Mouse (Mus musculus): ENCODE data around the gene Csrnp1. TPM values are rescaled to one million over a fixed set of nuclear protein-coding genes. Genes with fewer than 3 reads are reported as not detected.

The Csrnp1 gene
- polyA plus RNA-seq, 1 experiment from 2014 or later, result 9.4 TPM

DNA sequence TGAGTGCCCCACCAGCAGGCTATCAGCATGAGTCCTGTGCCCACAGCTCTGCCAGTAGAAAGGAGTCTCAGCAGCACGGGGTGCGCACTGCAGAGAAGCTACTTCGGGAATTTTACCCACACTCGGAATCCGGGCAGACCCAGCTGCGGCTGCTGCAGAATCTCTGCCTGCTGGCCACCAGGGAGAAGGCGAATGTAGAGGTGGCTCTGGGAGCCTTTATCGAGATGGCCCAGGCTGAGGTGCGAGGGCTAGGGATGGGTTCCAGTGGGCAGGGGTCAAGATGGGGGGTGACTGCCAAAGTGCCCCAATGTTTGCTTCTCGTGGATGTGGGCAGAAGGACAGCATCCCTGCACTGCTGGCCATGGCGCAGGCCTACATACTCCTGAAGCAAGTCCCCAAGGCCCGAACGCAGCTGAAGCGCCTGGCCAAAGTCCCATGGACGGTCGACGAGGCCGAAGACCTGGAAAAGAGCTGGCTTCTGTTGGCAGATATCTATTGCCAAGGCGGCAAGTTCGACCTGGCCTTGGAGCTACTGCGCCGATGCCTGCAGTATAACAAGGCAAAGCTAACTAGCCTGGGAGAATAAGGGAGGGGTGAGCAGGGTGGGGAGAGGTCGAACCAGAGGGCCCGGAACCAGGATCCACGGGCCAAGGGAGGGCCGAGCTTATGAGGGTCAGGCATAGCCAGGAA, 18.1 kb downstream of the Csrnp1 start:
- H3K36me3 ChIP-seq (ENCODE audit: control insufficient read depth, insufficient read depth), result no peaks in the 10 kb centered on the region
- H3K27me3 ChIP-seq (ENCODE audit: control insufficient read depth, insufficient read depth, low read length), result no peaks in the 10 kb centered on the region
- H3K9ac ChIP-seq (ENCODE audit: low read length), result no peak overlapping the region
- H3K4me3 ChIP-seq (ENCODE audit: low read length), result no peak overlapping the region
- H3K27ac ChIP-seq (ENCODE audit: low read length), result no peak overlapping the region
- peaks cover 31% of the 10 kb centered on the region for H3K4me1 ChIP-seq (ENCODE audit: control insufficient read depth, insufficient read depth, low read length)
- 88% methylated on average over 26 of the region's 26 CpGs for WGBS
- no peak overlapping the region for H3K4me2 ChIP-seq (ENCODE audit: low read depth, low read length)
- ATAC-seq (replicated peaks; ENCODE audit: extremely low read depth, insufficient read depth, low FRiP score), result no peak
- H3K9me3 ChIP-seq (replicated peaks; ENCODE audit: control insufficient read depth, low read length), result no peaks in the 10 kb centered on the region

DNA sequence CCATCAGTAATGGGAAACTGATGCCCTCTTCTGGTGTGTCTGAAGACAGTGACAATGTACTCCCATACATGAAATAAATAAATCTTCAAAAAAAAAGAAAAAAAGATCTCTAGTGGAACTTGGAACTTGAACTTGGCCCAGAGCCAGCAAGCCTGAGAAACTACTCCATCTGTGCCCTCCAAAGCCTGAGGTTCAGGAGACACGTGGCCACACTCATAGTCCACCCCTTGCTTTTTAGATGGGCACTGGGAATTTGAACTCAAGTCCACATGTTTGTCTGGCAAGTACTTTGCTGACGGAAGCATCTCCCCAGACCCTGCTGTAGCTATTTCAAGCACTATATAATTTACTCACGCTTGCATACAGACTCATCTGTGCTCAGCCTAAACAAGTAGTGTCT, 19.3 kb downstream of the Csrnp1 start:
- H3K27me3 ChIP-seq (ENCODE audit: control insufficient read depth, insufficient read depth, low read length), result no peaks in the 10 kb centered on the region
- peaks cover 21% of the 10 kb centered on the region for H3K4me1 ChIP-seq (ENCODE audit: control insufficient read depth, insufficient read depth, low read length)
- no peaks in the 10 kb centered on the region for H3K36me3 ChIP-seq (ENCODE audit: control insufficient read depth, insufficient read depth)
- H3K27ac ChIP-seq (ENCODE audit: low read length), result no peak overlapping the region
- no peak overlapping the region for H3K4me2 ChIP-seq (ENCODE audit: low read depth, low read length)
- 58% methylated on average over 3 of the region's 3 CpGs for WGBS
- H3K9me3 ChIP-seq (replicated peaks; ENCODE audit: control insufficient read depth, low read length), result no peaks in the 10 kb centered on the region
- ATAC-seq (replicated peaks; ENCODE audit: extremely low read depth, insufficient read depth, low FRiP score), result no peak
- no peak overlapping the region for H3K4me3 ChIP-seq (ENCODE audit: low read length)
- no peak overlapping the region for H3K9ac ChIP-seq (ENCODE audit: low read length)

DNA sequence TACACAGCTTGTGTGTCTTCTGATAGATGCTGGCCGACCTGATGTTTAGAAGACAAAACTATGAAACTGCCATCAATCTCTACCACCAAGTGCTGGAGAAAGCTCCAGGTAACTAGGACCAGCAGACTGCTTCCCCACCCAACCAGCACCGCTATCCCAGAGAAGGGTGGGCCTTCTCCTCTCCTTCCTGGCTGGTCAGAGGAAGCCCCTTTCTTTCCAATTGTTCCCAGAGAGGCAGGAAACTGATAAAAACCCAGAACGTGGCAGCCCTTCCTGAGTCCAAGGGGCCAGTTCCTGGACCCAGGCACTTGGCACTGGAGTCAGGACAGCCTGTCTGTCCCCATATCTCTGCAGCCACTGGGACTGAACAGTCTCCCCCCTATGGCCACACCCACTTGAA, 20.3 kb downstream of the Csrnp1 start:
- H3K4me1 ChIP-seq (ENCODE audit: control insufficient read depth, insufficient read depth, low read length), result peaks cover 14% of the 10 kb centered on the region
- H3K4me3 ChIP-seq (ENCODE audit: low read length), result no peak overlapping the region
- peak; percentile 68 for ATAC-seq (replicated peaks; ENCODE audit: extremely low read depth, insufficient read depth, low FRiP score)
- WGBS, result 63% methylated on average over 3 of the region's 3 CpGs
- H3K9ac ChIP-seq (ENCODE audit: low read length), result no peak overlapping the region
- peak overlapping the region; percentile 73 for H3K27ac ChIP-seq (ENCODE audit: low read length)
- H3K9me3 ChIP-seq (replicated peaks; ENCODE audit: control insufficient read depth, low read length), result no peaks in the 10 kb centered on the region
- no peak overlapping the region for H3K4me2 ChIP-seq (ENCODE audit: low read depth, low read length)
- no peaks in the 10 kb centered on the region for H3K27me3 ChIP-seq (ENCODE audit: control insufficient read depth, insufficient read depth, low read length)
- H3K36me3 ChIP-seq (ENCODE audit: control insufficient read depth, insufficient read depth), result no peaks in the 10 kb centered on the region

DNA sequence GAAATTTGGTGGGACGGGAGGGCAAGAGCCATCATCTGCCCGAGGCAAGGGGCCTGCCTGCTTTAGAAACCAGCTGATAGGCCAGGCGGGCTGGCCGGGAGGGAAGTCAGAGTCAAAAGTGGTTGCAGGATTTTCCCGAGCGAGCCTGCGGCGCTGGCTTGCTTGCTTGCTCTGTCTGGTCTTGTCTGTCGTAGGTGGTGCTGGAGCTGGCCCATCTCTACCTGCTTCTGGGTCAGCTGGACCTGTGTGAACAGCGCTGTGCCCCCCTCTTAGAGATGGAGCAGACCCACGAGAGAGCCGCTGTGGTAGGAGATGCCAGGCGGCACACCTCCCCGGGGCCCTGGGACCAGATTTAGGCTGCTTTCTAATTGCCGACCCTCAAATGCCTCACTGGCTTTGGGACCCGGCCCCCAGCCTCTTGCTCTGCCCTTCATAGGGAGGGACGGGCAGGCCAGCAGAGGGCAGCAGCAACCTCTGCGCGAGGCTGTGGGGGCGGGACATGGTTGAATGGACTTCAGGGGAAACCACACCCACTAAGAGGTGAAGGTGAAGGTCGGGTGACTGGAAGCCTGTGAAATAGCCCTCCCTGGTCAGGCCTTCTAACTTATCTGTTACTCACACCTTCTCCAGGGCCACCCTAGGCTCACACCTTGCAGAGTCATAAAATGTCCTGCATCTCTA, 21.3 kb downstream of the Csrnp1 start:
- H3K9ac ChIP-seq (ENCODE audit: low read length), result peak overlapping the region; percentile 67
- H3K4me2 ChIP-seq (ENCODE audit: low read depth, low read length), result peak overlapping the region; percentile 63
- peak overlapping the region; percentile 32; the same call in 1 of the 2 replicates for H3K4me3 ChIP-seq (ENCODE audit: low read length)
- peak overlapping the region; percentile 24 for H3K27ac ChIP-seq (ENCODE audit: low read length)
- H3K36me3 ChIP-seq (ENCODE audit: control insufficient read depth, insufficient read depth), result no peaks in the 10 kb centered on the region
- no peaks in the 10 kb centered on the region for H3K9me3 ChIP-seq (replicated peaks; ENCODE audit: control insufficient read depth, low read length)
- WGBS, result 8% methylated on average over 21 of the region's 21 CpGs
- H3K27me3 ChIP-seq (ENCODE audit: control insufficient read depth, insufficient read depth, low read length), result no peaks in the 10 kb centered on the region
- peaks cover 11% of the 10 kb centered on the region for H3K4me1 ChIP-seq (ENCODE audit: control insufficient read depth, insufficient read depth, low read length)
- peak; percentile 82 for ATAC-seq (replicated peaks; ENCODE audit: extremely low read depth, insufficient read depth, low FRiP score)

DNA sequence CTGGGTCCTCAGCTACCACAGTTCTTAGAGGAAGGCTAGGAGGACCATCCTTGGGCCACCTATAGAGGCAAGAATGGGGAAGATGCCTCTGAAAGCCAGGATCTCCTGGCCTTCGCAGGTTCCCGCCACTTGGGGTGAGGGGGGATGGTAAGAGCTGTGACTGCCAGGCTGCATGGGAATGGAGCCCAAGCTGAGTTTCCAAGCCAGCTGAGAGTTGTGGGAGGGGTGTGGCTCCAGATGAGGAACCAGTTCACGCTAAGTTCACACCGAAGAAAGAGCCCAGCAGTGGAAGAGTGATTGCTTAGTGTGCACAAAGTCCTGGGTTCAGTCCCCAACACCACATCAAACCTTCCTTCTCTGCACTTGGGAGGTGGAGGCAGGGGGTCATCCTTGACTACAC, 22.2 kb downstream of the Csrnp1 start:
- peak overlapping the region; percentile 63 for H3K4me2 ChIP-seq (ENCODE audit: low read depth, low read length)
- no peak overlapping the region for H3K27ac ChIP-seq (ENCODE audit: low read length)
- no peaks in the 10 kb centered on the region for H3K27me3 ChIP-seq (ENCODE audit: control insufficient read depth, insufficient read depth, low read length)
- H3K4me1 ChIP-seq (ENCODE audit: control insufficient read depth, insufficient read depth, low read length), result peaks cover 11% of the 10 kb centered on the region
- WGBS, result 50% methylated on average over 4 of the region's 4 CpGs
- ATAC-seq (replicated peaks; ENCODE audit: extremely low read depth, insufficient read depth, low FRiP score), result no peak
- no peak overlapping the region for H3K4me3 ChIP-seq (ENCODE audit: low read length)
- H3K9ac ChIP-seq (ENCODE audit: low read length), result no peak overlapping the region
- H3K9me3 ChIP-seq (replicated peaks; ENCODE audit: control insufficient read depth, low read length), result no peaks in the 10 kb centered on the region
- H3K36me3 ChIP-seq (ENCODE audit: control insufficient read depth, insufficient read depth), result no peaks in the 10 kb centered on the region

DNA sequence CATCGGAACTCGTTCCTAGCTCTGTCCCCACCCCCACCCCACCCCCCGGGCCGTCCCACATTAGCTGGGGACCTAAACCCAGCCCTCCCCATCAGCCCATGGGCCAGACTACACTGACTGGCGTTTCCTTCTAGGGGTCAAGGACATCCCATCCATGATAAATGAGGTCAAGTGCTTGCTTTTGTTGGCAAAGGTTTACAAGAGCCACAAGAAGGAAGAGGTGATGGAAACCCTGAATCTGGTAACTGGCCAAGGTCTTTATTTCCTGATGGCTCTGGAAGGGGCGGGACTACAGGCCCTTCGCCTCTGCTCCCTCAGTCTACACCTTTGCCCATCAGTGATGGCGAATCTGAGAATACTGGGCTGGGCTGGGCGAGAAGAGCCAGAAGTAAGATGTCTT, 25.6 kb downstream of the Csrnp1 start:
- no peak overlapping the region for H3K4me2 ChIP-seq (ENCODE audit: low read depth, low read length)
- no peak overlapping the region for H3K9ac ChIP-seq (ENCODE audit: low read length)
- H3K9me3 ChIP-seq (replicated peaks; ENCODE audit: control insufficient read depth, low read length), result no peaks in the 10 kb centered on the region
- H3K4me3 ChIP-seq (ENCODE audit: low read length), result no peak overlapping the region
- no peak for ATAC-seq (replicated peaks; ENCODE audit: extremely low read depth, insufficient read depth, low FRiP score)
- H3K27ac ChIP-seq (ENCODE audit: low read length), result no peak overlapping the region
- WGBS, result 61% methylated on average over 9 of the region's 9 CpGs
- H3K4me1 ChIP-seq (ENCODE audit: control insufficient read depth, insufficient read depth, low read length), result peaks cover 11% of the 10 kb centered on the region
- H3K27me3 ChIP-seq (ENCODE audit: control insufficient read depth, insufficient read depth, low read length), result no peaks in the 10 kb centered on the region
- no peaks in the 10 kb centered on the region for H3K36me3 ChIP-seq (ENCODE audit: control insufficient read depth, insufficient read depth)

DNA sequence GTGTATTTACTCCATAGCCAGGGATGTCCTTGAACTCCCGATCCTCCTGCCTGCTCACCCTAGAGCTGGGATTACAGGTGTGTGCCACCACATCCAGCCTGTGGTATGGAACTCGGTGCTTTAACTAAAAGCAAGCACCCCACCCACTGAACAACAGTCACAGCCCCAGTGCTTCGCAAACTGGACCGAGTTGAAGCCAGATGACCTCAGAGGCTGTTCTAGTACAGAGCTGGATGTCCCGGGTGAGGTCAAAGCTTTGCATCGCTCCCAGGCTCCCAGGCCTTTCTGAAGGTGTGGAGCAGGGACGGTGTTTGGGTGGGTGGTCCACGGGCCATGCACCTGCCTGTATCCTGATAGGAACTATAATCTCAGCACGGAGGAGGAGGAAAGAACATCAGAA, 33.1 kb downstream of the Csrnp1 start:
- H3K27ac ChIP-seq (ENCODE audit: low read length), result no peak overlapping the region
- no peak for ATAC-seq (replicated peaks; ENCODE audit: extremely low read depth, insufficient read depth, low FRiP score)
- no peaks in the 10 kb centered on the region for H3K27me3 ChIP-seq (ENCODE audit: control insufficient read depth, insufficient read depth, low read length)
- H3K4me1 ChIP-seq (ENCODE audit: control insufficient read depth, insufficient read depth, low read length), result no peaks in the 10 kb centered on the region
- no peaks in the 10 kb centered on the region for H3K9me3 ChIP-seq (replicated peaks; ENCODE audit: control insufficient read depth, low read length)
- 78% methylated on average over 9 of the region's 9 CpGs for WGBS
- no peaks in the 10 kb centered on the region for H3K36me3 ChIP-seq (ENCODE audit: control insufficient read depth, insufficient read depth)
- no peak overlapping the region for H3K4me2 ChIP-seq (ENCODE audit: low read depth, low read length)
- no peak overlapping the region for H3K9ac ChIP-seq (ENCODE audit: low read length)
- no peak overlapping the region for H3K4me3 ChIP-seq (ENCODE audit: low read length)

DNA sequence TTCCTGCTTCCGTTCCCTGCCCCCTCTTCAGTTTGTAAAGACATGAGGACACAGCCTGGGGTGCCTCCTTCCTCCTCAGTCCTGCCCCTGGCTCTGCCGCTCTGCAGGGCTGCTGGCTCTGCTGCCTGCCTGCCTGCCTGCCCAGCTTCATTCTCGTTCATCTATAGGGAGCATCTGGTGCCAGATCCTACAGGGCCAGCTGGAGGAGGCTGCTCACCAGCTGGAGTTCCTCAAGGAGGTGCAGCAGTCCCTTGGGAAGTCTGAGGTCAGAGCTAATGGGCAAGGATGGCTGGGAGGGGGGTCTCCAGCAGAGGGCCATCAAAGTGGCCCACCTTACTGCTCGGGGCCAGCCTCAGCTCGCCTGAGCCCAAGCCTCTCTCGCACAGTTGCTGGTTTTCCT, 34.0 kb downstream of the Csrnp1 start:
- WGBS, result 56% methylated on average over 6 of the region's 6 CpGs
- ATAC-seq (replicated peaks; ENCODE audit: extremely low read depth, insufficient read depth, low FRiP score), result no peak
- Histone ChIP-seq H3K27me3 (ENCODE audit: control insufficient read depth, insufficient read depth, low read length) (no peaks in the 10 kb centered on the region), H3K4me3 (ENCODE audit: low read length) (no peak overlapping the region), H3K9me3 (replicated peaks; ENCODE audit: control insufficient read depth, low read length) (no peaks in the 10 kb centered on the region), H3K27ac (ENCODE audit: low read length) (no peak overlapping the region), H3K4me1 (ENCODE audit: control insufficient read depth, insufficient read depth, low read length) (no peaks in the 10 kb centered on the region), H3K4me2 (ENCODE audit: low read depth, low read length) (no peak overlapping the region), H3K36me3 (ENCODE audit: control insufficient read depth, insufficient read depth) (no peaks in the 10 kb centered on the region), H3K9ac (ENCODE audit: low read length) (no peak overlapping the region)

DNA sequence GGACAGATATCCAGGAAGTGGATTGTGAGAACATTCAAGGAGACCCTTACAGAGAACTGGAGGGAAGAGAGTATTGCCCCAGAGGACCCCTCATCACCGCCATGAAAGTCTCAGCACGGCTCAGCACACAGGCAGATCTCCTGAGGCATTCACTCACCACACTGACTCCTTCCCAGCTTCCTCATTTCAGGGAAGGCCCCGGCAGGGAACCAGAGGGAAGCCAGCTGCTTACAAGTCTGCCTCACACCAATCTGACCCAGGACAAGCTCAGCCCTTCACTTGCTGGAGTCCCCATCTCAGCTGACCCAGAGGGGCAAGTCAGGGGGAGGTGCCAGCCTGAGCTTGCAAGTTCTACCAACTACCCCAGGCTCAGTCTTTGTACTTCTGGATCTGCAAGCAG, 35.7 kb downstream of the Csrnp1 start:
- Histone ChIP-seq H3K4me3 (ENCODE audit: low read length) (no peak overlapping the region), H3K4me1 (ENCODE audit: control insufficient read depth, insufficient read depth, low read length) (no peaks in the 10 kb centered on the region), H3K36me3 (ENCODE audit: control insufficient read depth, insufficient read depth) (no peaks in the 10 kb centered on the region), H3K9me3 (replicated peaks; ENCODE audit: control insufficient read depth, low read length) (no peaks in the 10 kb centered on the region), H3K27ac (ENCODE audit: low read length) (no peak overlapping the region), H3K4me2 (ENCODE audit: low read depth, low read length) (no peak overlapping the region), H3K27me3 (ENCODE audit: control insufficient read depth, insufficient read depth, low read length) (no peaks in the 10 kb centered on the region), H3K9ac (ENCODE audit: low read length) (no peak overlapping the region)
- WGBS, result 30% methylated on average over 3 of the region's 3 CpGs
- ATAC-seq (replicated peaks; ENCODE audit: extremely low read depth, insufficient read depth, low FRiP score), result no peak

All from heart, embryonic 16.5 days (tissue).